Mouse (Mus musculus) bone marrow, adult 2 months (tissue): ENCODE data around the gene Pank4.

Experiments
- CTCF ChIP-seq: fragments of 200-500 bp; IDR thresholded peaks from 2 replicates; pipeline ENCODE4 v1.5.1; 2011; ENCODE audit warnings: low read length, control low read depth; ENCODE audit not compliant: control insufficient read depth, insufficient read depth
- POLR2A ChIP-seq: fragments of 200-500 bp; IDR thresholded peaks from 2 replicates; pipeline ENCODE4 v1.6.1; 2011; ENCODE audit warnings: low read depth, mild to moderate bottlenecking, control low read depth, low read length, borderline replicate concordance; ENCODE audit not compliant: control insufficient read depth

DNA sequence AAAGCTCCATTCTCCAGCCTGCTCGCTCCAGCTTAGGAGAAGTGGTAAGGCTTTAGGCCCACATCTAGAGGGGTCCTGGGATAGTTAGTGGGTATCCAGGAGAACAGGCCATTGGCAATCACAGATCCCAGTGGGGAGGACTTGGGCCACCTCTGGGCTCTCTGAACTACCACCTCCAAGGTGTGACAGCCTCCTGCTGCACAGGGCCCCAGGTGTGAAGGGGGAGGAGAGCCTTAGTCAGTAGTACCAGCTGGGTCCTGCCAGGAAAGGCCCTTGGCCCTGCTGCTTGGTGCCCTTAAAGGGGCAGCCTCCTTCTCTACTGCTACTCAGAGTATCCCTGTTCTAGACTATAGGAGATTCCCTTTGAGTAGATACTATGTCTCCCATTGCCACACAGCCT is 56.2 kb downstream of the Pank4 start:
- TF ChIP-seq CTCF (no peak), POLR2A (no peak)
